Mouse (Mus musculus): Measurements from ENCODE around the gene Ubap2. TPM values are rescaled to one million over a fixed set of nuclear protein-coding genes. Genes with fewer than 3 reads are reported as not detected.

The Ubap2 gene
- total RNA-seq (2015) (63.9 and 73.0 TPM in 2 replicates), total RNA-seq (2017) (21.0 and 22.8 TPM in 2 replicates)

DNA sequence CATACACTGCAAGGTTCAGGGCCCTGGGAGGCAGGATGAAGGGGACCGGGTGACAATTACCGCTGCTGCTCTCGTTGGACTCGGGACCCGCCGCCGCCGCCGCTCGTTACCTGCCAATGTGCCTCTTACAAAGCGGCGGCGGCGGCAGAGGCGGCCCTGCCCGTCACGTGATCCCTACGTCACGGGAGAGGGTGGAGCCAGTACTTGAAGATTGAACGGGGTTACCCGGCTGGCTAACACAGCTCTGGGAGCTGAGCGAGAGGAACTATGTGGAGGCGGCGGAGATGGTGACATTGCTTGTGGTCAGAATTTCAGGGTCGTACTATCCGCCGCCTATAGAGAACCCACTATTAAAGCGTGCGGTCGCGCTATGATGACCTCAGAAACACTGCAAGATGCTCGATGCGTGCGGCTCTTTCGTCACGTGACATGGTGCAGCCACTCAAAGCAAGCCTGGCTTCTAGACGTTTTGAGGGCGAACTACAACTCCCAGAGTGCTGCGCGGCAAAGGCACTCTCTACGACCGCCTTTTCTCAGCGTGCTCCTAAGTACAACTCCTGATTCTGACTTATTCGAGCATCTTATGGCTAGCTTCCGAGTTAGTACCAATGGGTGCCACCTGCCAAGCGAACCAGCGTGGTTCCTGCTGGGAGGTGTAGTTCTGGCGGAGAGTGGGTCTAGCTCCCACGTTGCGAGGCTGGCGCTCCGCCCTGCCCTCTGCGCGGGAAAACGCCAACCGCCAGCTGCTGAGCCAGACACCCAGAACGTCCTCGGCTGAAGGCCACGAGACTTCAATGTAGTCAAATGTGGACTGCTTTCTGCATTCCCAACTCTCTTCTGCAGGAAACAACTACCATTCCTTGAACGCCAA is at the start of gene Ubap2:
Gene Ubap2 (minus strand): TSS at position 165 of the 871 bp plus-strand sequence.
- peak; percentile 80 for ATAC-seq (replicated peaks; ENCODE audit: poor library complexity)

GRCm38 (mm10) chr4:41320971-41321370 is 46.0 kb upstream of the Ubap2 start:
- no peak for ATAC-seq (replicated peaks; ENCODE audit: poor library complexity)

DNA sequence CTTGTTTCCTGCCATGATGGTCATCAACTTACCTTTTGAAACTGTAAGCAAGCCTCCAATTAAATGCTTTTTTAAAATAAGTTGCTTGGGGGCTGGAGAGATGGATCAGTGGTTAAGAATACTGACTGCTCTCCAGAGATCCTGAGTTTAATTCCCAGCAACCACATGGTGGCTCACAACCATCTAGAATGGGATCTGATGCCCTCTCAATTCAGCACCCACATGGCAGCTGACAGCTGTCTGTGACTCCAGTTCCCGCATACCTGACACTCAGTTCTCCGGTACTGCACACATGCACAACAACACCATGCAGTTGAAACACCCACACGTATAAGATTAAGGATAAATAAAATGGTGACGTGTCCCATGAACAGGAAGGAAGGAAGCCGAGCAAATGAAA is 43.3 kb upstream of the Ubap2 start:
- ATAC-seq (replicated peaks; ENCODE audit: poor library complexity): no peak

- ATAC-seq (replicated peaks; ENCODE audit: poor library complexity): no peak
Observed at GRCm38 (mm10) chr4:41315173-41315572, 40.2 kb upstream of the Ubap2 start.

- ATAC-seq (replicated peaks; ENCODE audit: poor library complexity): peak; percentile 87
Observed at GRCm38 (mm10) chr4:41314141-41315129, 39.5 kb upstream of the Ubap2 start, which contains the start of gene Dcaf12. TSS of gene Dcaf12 (minus strand) at chr4:41314889.

DNA sequence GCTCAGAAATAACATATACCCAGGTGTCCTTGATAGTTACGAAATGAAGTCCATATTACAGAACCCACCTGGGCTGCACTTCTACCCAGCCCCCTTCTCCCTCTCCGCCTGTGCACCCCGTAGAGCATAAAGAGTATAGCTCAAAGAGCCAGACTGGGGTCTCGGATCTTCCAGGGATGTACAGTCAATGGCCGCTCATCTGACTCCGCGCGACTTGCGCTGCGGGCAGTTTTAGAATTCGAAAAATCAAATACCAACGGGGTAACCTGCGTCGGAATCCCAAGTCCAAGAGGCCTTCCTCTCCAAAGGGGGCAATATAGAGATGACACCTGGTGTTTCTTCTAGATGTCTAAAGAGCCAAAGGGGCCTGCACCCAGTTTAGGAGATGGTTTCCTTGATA is 38.8 kb upstream of the Ubap2 start:
- no peak for ATAC-seq (replicated peaks; ENCODE audit: poor library complexity)

DNA sequence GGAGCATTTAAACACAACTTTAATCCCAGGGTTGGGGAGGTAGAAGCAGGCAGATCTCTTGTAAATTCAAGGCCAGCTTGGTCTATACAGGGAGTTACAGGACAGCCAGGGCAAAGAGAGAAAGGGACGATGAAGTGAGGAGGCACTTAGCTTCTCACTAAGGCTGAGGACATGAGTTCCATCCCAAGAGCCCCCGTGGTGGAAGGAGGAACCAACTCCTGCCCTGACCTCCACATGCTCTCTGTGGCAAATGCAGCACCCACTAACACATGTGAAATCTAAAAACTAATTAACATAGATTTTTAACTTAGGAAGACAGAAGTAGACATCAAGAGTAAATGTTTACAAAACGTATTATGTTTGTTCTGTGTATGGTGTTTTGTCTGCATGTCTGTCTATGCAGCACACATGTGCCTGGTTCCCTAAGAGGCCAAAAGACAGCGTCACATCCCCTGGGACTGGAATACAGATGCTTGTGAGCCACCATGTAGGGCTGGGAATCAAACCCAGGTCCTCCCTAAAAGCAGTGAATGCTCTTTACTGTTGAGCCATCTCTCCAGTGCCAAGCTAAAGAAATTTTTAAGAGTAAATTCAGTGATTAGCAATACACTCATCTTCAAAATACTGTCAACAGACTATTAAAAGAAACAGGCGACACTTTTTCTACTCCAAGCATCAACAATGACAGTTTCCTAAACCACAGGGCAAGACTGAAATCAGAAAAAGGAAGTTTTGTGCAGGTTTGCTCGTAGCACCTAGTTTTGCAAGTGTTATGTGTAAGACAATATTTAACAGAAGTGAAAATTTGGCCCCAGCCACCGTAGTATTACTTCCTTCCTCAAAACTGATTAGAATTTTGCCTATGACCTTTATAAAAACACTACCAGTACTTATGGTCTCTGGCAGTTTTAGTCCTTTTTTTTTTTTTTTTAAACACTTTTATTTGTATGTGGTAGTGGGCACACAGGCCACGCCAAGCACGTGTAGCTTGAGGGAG is 35.9 kb upstream of the Ubap2 start:
- peak; percentile 32 for ATAC-seq (replicated peaks; ENCODE audit: poor library complexity)

DNA sequence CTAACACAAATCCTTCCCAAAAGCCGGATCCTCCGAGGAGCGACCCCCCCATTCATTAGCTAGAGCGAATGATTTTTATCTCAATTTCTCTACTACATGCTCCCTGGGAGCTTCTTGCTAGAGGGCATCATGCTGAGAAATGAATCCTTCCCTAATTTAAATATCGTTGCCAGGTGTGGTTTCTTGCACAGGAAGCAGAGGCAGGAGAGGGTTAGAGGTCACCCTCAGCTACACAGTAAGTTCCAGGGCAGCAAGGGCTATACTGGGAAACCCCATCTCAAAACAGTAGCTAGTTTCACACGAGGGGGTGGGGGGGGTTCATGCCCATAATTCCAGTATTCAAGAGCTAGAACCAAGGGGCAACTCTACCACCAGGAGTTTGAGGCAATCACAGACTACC is 32.5 kb upstream of the Ubap2 start:
- ATAC-seq (replicated peaks; ENCODE audit: poor library complexity): no peak

DNA sequence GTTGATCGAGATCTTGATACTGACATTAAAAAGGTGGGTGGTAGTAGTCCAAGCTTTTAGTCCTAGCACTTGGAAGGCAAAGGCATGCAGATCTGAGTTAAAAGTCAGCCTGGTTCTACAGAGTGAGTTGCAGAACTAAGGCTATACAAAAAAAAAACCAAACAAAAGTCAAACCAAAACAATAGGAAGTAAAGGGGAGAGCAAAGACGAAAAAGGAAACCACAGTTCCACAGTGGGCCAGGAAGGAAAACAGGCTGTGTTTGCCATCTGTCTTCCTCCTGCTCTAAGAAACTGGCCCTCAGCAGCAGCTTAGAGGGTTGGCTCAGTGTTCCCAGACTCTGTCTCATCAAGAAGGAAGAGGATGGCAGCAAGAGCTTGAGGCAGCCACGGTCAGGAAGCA is 29.4 kb upstream of the Ubap2 start:
- ATAC-seq (replicated peaks; ENCODE audit: poor library complexity): peak; percentile 62

DNA sequence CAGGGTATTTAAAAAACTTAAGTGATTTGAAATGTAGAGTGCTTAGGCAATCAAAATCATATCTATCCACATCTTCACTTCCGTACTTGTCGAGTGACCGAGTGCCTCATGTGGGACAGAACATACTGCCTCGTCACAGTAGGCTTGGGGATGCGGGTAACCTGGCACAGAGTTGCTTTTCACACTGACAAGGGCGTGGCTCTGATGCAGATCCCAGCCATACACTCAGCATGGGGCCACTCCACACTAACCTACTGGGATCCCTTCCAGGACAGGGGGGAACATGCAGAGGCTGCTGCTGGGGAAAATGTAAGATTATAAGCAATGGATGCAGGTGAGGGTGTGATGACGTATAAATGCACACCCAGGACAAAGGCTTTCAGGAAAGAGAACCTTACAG is 28.7 kb upstream of the Ubap2 start:
- ATAC-seq (replicated peaks; ENCODE audit: poor library complexity): peak; percentile 47; the same call in 1 of the 2 replicates

GRCm38 (mm10) chr4:41298976-41299375 is 24.0 kb upstream of the Ubap2 start:
- no peak for ATAC-seq (replicated peaks; ENCODE audit: poor library complexity)

- ATAC-seq (replicated peaks; ENCODE audit: poor library complexity): no peak
Observed at GRCm38 (mm10) chr4:41295960-41296359, 21.0 kb upstream of the Ubap2 start.

DNA sequence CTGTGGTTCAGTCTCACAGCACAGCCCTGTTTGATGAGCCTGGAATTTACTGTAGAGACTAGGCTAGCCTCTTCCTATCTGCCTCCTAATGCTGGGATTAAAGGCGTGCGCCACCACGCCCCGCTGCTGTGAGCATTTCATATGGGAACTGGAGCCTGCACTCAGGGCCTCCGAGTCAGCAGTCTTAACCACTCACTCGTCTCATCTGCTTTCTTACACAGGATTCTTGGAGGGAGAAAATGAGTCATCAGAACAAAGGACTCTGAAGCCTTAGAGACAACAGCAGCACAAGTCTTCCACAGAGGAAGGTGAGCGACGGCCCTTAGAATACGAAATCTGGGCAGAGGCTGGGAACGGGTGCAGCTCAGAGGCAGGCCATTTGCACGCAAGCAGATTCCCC is 20.6 kb upstream of the Ubap2 start:
- ATAC-seq (replicated peaks; ENCODE audit: poor library complexity): no peak

GRCm38 (mm10) chr4:41293907-41294306 is 19.0 kb upstream of the Ubap2 start:
- ATAC-seq (replicated peaks; ENCODE audit: poor library complexity): no peak

GRCm38 (mm10) chr4:41289802-41290201 is 14.9 kb upstream of the Ubap2 start:
- ATAC-seq (replicated peaks; ENCODE audit: poor library complexity): no peak

- ATAC-seq (replicated peaks; ENCODE audit: poor library complexity): peak; percentile 83
Observed at GRCm38 (mm10) chr4:41286420-41286819, 11.5 kb upstream of the Ubap2 start.

- ATAC-seq (replicated peaks; ENCODE audit: poor library complexity): no peak
Observed at GRCm38 (mm10) chr4:41284087-41284486, 9.1 kb upstream of the Ubap2 start.

GRCm38 (mm10) chr4:41275927-41276326 is 983 bp upstream of the Ubap2 start:
- ATAC-seq (replicated peaks; ENCODE audit: poor library complexity): no peak

DNA sequence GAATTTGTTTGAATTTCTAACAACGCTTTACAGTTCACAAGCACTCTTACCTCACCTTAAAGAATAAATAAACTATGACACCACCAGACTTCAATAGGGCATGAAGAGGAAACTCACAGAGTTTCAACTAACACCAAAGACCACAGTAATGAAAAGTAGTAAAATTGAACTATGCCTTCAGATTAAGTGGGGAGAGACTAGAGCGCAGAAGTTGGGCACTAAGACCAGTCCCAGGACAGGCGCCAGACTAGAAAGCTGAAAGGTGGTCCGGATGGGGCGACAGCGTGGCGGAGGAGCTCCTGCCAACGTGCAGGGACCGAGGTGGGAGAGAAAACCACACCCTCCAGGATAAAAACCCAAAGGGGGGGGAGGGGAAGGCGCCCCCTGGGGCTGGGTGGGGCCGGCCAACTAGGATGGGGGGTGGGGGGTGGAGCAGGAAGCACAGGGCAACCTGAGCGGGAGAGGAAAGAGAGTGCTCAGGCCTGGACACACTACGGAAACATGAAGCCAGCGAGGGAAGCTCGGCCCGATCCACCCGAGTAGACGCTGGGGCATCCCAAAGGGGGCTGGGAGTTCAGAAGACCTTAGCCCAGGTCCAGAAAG is 466 bp downstream of the Ubap2 start:
- ATAC-seq (replicated peaks; ENCODE audit: poor library complexity): peak; percentile 24

DNA sequence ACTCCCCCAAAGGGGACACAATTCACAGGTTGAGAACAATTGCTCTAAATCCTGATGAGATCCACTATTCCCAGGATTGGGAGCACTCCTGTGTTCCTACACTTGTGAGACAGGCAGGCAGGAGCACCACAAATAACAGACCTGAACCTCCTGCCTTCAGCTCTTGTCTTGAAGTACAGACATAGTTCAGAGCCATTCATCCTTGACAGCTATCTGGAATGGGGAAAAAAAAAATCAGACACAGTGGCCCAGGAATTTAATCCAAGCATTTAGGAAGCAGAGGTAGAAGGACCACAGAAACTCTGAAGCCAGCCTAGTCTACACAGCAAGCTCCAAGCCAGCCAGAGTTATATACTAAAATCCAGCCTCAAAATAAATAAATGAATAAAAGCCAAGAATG is 6.8 kb downstream of the Ubap2 start:
- no peak for ATAC-seq (replicated peaks; ENCODE audit: poor library complexity)
